Mouse (Mus musculus): ENCODE data around the gene Cmtm6. TPM values are rescaled to one million over a fixed set of nuclear protein-coding genes. Genes with fewer than 3 reads are reported as not detected.

The Cmtm6 gene
- polyA plus RNA-seq, 1 experiment: 36.7 TPM

DNA sequence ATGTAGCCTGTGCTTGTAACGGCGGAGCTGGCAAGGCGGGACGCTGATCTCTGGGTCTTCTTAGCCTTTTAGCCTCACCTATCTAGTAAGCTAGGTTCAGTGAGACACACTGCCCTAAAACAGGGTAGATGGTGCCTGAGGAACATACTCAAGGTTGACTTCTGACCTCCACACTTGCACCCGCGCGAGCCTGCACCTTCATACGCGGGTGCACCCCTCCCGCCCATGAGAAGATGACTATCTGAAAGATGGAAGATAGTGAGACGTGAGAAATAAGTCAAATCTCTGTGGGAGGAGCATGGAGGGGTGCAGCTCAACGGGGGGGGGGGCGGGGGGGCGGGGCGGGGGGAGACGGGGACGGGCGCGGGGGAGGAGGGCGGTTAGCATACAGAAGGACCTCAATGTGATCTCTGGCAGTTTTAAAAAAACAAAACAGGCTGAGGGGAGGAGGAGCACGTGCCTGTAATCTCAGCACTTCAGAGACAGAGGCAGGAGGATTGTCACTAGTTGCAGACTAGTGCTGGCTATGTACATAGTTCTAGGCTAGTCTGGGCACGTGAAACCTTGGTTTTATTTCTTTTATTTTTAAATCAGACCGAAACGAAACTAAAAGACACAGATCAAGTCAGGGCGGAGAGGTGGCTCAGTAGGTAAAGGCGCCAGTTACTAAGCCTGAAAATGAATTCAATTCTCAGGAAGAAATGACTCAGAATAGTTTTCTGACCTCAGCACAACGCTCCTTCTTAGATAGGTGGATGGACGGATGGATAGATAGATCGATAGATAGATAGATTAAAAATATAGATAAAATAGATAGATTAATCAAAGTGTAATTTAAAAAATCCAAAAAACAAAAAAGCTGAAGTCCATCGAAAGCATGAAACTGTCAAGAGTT, 758 bp upstream of the Cmtm6 start:
- TF ChIP-seq POLR2A (IDR thresholded peaks at IDR 0.05; ENCODE audit: low read depth, low read length) (no peak), CTCF (IDR thresholded peaks at IDR 0.05; ENCODE audit: extremely low read depth, insufficient read depth, insufficient read length, insufficient replicate concordance) (no peak)
- H3K4me1 ChIP-seq (ENCODE audit: control insufficient read depth, insufficient read depth, insufficient read length): peaks cover 6% of the 10 kb centered on the region

DNA sequence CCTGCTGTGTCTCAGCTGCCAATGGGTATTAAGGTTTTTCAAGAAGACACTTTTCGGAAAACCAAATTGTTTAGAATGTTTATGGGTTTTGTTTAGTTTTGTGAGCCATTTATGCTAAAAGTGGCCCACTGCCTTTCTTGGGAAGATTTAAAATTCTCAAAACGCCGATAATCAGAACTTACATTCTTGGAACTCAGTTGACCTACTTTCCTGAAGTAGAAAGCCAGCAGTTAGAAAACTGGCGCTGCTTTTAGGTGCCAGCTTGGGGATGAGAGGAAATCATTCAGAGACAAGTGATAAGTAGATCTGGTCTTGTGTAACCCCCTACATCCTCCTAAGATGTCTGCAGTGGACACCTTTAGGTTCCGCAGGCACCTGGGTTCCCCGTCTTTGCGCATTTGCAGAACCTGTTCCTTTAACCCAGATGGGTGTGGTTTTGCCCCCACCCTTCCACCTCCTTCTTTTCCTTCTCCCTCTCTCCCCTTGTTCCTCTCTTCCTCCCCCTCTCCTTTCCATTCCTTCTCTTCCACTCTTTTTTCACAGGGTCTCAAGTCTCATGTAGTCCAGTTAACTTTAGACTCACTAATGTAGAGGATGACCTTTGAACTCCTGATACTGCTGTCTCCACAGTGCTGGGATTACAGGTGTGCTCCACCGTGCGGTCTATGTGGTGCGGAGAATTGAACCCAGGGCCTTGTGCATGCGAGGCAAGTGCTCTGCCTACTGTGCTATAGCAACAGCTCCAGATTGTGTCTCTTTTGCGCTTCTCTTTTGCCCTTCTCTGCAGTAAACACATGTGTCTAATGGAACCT, 1.2 kb downstream of the Cmtm6 start:
- Histone ChIP-seq H3K27me3 (ENCODE audit: control insufficient read depth, insufficient read depth, low read length) (no peaks in the 10 kb centered on the region), H3K36me3 (ENCODE audit: control insufficient read depth, insufficient read depth, low read length) (peaks cover 3% of the 10 kb centered on the region; the same call in 1 of the 2 replicates), H3K4me3 (ENCODE audit: extremely low read depth, insufficient read depth, insufficient read length) (peak overlapping the region; percentile 86), H3K4me1 (ENCODE audit: control insufficient read depth, insufficient read depth, insufficient read length) (peaks cover 6% of the 10 kb centered on the region), H3K27ac (ENCODE audit: insufficient read depth, low read length) (peak overlapping the region; percentile 96; the same call in 1 of the 2 replicates)
- WGBS: 35% methylated on average over 12 of the region's 12 CpGs
- no peak for DNase-seq (ENCODE audit: low read depth in 1 of 2, low spot score in 2 of 2)
- TF ChIP-seq POLR2A (IDR thresholded peaks at IDR 0.05; ENCODE audit: low read depth, low read length) (no peak), CTCF (IDR thresholded peaks at IDR 0.05; ENCODE audit: extremely low read depth, insufficient read depth, insufficient read length, insufficient replicate concordance) (no peak)

More for the DNA sequence above, 758 bp upstream of the Cmtm6 start:
- Histone ChIP-seq H3K36me3 (ENCODE audit: control insufficient read depth, insufficient read depth, low read length) (0 out of 2 replicates have a peak, but pooled peaks cover 1% of the 10 kb centered on the region), H3K4me3 (ENCODE audit: extremely low read depth, insufficient read depth, insufficient read length) (peak overlapping the region; percentile 58), H3K27me3 (ENCODE audit: control insufficient read depth, insufficient read depth, low read length) (no peaks in the 10 kb centered on the region), H3K27ac (ENCODE audit: insufficient read depth, low read length) (peak overlapping the region; percentile 66)
- DNase-seq (ENCODE audit: low read depth in 1 of 2, low spot score in 2 of 2): peak in 1 of 2 experiments; percentile 47
- WGBS: 15% methylated on average over 29 of the region's 30 CpGs

DNA sequence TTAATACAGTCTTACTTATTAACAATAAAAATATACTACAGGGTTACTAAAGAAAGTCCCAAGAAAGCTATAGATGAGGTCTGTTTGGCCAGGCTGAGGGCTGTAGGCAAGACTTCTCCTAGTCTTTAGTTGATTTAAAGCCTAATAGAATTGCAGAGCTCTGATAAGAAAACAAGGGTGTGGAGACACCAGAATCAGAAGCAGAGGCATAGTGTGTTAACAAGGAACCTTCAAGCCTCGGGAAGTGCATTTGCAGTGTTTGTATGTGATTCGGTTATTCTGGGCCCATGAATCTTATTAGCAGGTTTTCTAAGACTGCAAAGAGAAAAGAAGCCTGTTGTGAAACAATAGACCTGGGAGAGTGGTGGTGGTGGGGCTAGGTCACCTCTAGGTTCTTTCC, 2.3 kb downstream of the Cmtm6 start:
- H3K4me1 ChIP-seq (ENCODE audit: control insufficient read depth, insufficient read depth, insufficient read length): peaks cover 6% of the 10 kb centered on the region

GRCm38 (mm10) chr9:114736442-114736841, 5.5 kb downstream of the Cmtm6 start:
- TF ChIP-seq CTCF (IDR thresholded peaks at IDR 0.05; ENCODE audit: extremely low read depth, insufficient read depth, insufficient read length, insufficient replicate concordance) (no peak), POLR2A (IDR thresholded peaks at IDR 0.05; ENCODE audit: low read depth, low read length) (no peak)
- Histone ChIP-seq H3K27ac (ENCODE audit: insufficient read depth, low read length) (no peak overlapping the region), H3K4me3 (ENCODE audit: extremely low read depth, insufficient read depth, insufficient read length) (no peak overlapping the region), H3K27me3 (ENCODE audit: control insufficient read depth, insufficient read depth, low read length) (no peaks in the 10 kb centered on the region), H3K36me3 (ENCODE audit: control insufficient read depth, insufficient read depth, low read length) (peaks cover 14% of the 10 kb centered on the region), H3K4me1 (ENCODE audit: control insufficient read depth, insufficient read depth, insufficient read length) (peaks cover 9% of the 10 kb centered on the region)
- WGBS: 82% methylated on average over 11 of the region's 11 CpGs
- DNase-seq (ENCODE audit: low read depth in 1 of 2, low spot score in 2 of 2): no peak

More for the DNA sequence above, 2.3 kb downstream of the Cmtm6 start:
- WGBS: 68% methylated on average over 2 of the region's 2 CpGs
- no peak for TF ChIP-seq CTCF (IDR thresholded peaks at IDR 0.05; ENCODE audit: extremely low read depth, insufficient read depth, insufficient read length, insufficient replicate concordance)
- TF ChIP-seq POLR2A (IDR thresholded peaks at IDR 0.05; ENCODE audit: low read depth, low read length): no peak
- no peak for DNase-seq (ENCODE audit: low read depth in 1 of 2, low spot score in 2 of 2)
- Histone ChIP-seq H3K27ac (ENCODE audit: insufficient read depth, low read length) (no peak overlapping the region), H3K27me3 (ENCODE audit: control insufficient read depth, insufficient read depth, low read length) (no peaks in the 10 kb centered on the region), H3K4me3 (ENCODE audit: extremely low read depth, insufficient read depth, insufficient read length) (no peak overlapping the region), H3K36me3 (ENCODE audit: control insufficient read depth, insufficient read depth, low read length) (peaks cover 6% of the 10 kb centered on the region; the same call in 1 of the 2 replicates)

DNA sequence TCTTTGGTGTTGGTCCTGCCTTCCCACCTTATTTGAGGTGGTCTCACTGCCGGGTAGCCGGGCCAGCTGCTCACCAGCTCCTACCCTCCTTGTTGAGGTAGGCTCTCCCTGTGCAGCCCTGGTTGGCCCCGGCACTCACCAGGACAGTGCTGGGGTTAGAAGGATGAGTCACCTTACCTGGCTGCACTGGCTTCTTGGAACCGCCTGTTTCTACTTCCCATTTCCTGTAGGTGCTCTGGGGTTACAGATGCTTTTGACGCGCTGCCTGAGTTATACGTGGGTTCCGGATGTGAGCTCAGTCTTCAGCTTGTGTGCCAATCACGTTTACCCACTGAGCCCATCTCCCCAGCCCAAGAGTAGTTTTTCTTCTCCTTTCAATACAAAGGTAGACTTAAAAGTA, 9.4 kb downstream of the Cmtm6 start:
- DNase-seq (ENCODE audit: low read depth in 1 of 2, low spot score in 2 of 2): no peak

GRCm38 (mm10) chr9:114742731-114743130, 11.8 kb downstream of the Cmtm6 start:
- peaks cover 30% of the 10 kb centered on the region for H3K36me3 ChIP-seq (ENCODE audit: control insufficient read depth, insufficient read depth, low read length)
- WGBS: 12% methylated on average over 2 of the region's 2 CpGs
- TF ChIP-seq CTCF (IDR thresholded peaks at IDR 0.05; ENCODE audit: extremely low read depth, insufficient read depth, insufficient read length, insufficient replicate concordance) (no peak), POLR2A (IDR thresholded peaks at IDR 0.05; ENCODE audit: low read depth, low read length) (no peak)

More for the DNA sequence above, 9.4 kb downstream of the Cmtm6 start:
- peaks cover 16% of the 10 kb centered on the region; the same call in 1 of the 2 replicates for H3K4me1 ChIP-seq (ENCODE audit: control insufficient read depth, insufficient read depth, insufficient read length)
- H3K36me3 ChIP-seq (ENCODE audit: control insufficient read depth, insufficient read depth, low read length): peaks cover 18% of the 10 kb centered on the region
- no peak overlapping the region for H3K4me3 ChIP-seq (ENCODE audit: extremely low read depth, insufficient read depth, insufficient read length)
- WGBS: 74% methylated on average over 9 of the region's 9 CpGs
- no peaks in the 10 kb centered on the region for H3K27me3 ChIP-seq (ENCODE audit: control insufficient read depth, insufficient read depth, low read length)
- H3K27ac ChIP-seq (ENCODE audit: insufficient read depth, low read length): 0 out of 2 replicates have a peak overlapping the region, but pooled peaks have one; percentile 7
- TF ChIP-seq POLR2A (IDR thresholded peaks at IDR 0.05; ENCODE audit: low read depth, low read length) (no peak), CTCF (IDR thresholded peaks at IDR 0.05; ENCODE audit: extremely low read depth, insufficient read depth, insufficient read length, insufficient replicate concordance) (no peak)

More at GRCm38 (mm10) chr9:114742731-114743130, 11.8 kb downstream of the Cmtm6 start:
- Histone ChIP-seq H3K27ac (ENCODE audit: insufficient read depth, low read length) (peak overlapping the region; percentile 86), H3K4me3 (ENCODE audit: extremely low read depth, insufficient read depth, insufficient read length) (no peak overlapping the region), H3K27me3 (ENCODE audit: control insufficient read depth, insufficient read depth, low read length) (no peaks in the 10 kb centered on the region), H3K4me1 (ENCODE audit: control insufficient read depth, insufficient read depth, insufficient read length) (peaks cover 16% of the 10 kb centered on the region; the same call in 1 of the 2 replicates)
- DNase-seq (ENCODE audit: low read depth in 1 of 2, low spot score in 2 of 2): peak; percentile 29 to 89
